Mouse (Mus musculus) midbrain, embryonic 12.5 days (tissue): ENCODE data around the gene Sox5. TPM values are rescaled to one million over a fixed set of nuclear protein-coding genes. Genes with fewer than 3 reads are reported as not detected.
A peak's percentile ranks its signal among the peaks of the same experiment; 100 is the strongest.

Experiments used
- ATAC-seq: fragments of 200-750 bp; cut with Nextera tagmentation; 2 replicates; pipeline ENCODE4 v1.8.0; 2017; ENCODE audit warnings: low read depth, moderate TSS enrichment, moderate library complexity; ENCODE audit not compliant: low FRiP score
- H3K27ac ChIP-seq: fragments of 300-500 bp; sonication (generic); replicated peaks from 2 replicates; pipeline ENCODE4 v1.5.1; 2016; ENCODE audit warnings: mild to moderate bottlenecking
- H3K27me3 ChIP-seq: fragments of 300-500 bp; sonication (generic); 2 replicates; pipeline ENCODE4 v1.6.1; 2016; ENCODE audit warnings: mild to moderate bottlenecking
- H3K36me3 ChIP-seq: fragments of 300-500 bp; sonication (generic); 2 replicates; pipeline ENCODE4 v1.6.1; 2016
- H3K4me1 ChIP-seq: fragments of 300-500 bp; sonication (generic); 2 replicates; pipeline ENCODE4 v1.6.1; 2016
- H3K4me2 ChIP-seq: fragments of 300-500 bp; sonication (generic); replicated peaks from 2 replicates; pipeline ENCODE4 v1.6.1; 2016; ENCODE audit warnings: mild to moderate bottlenecking, moderate library complexity
- H3K4me3 ChIP-seq: fragments of 300-500 bp; sonication (generic); 2 replicates; pipeline ENCODE4 v1.5.1; 2016; ENCODE audit warnings: mild to moderate bottlenecking
- H3K9ac ChIP-seq: fragments of 300-500 bp; sonication (generic); replicated peaks from 2 replicates; pipeline ENCODE4 v1.6.1; 2016; ENCODE audit warnings: mild to moderate bottlenecking, moderate library complexity
- H3K9me3 ChIP-seq: fragments of 300-500 bp; sonication (generic); 2 replicates; pipeline ENCODE4 v1.6.1; 2016; ENCODE audit warnings: mild to moderate bottlenecking
- WGBS: fragments of 180-500 bp; shearing (Covaris S2); methylation state at CpG from one replicate; pipeline ENCODE4 v1.1.7; 2016; 5-methylcytosine and 5-hydroxymethylcytosine counted together
- polyA plus RNA-seq: library from polyadenylated mRNA; unstranded; fragments of >200 nt; fragmentation: Nextera tagmentation; extraction: Ambion mirVana; gene quantifications from 2 replicates; pipeline ENCODE4 v1.2.1, GENCODE M21; 2016

Sox5 gene
- polyA plus RNA-seq, 1 experiment from 2014 or later = 46.8 TPM

- Histone ChIP-seq H3K9me3 (no peaks in the 10 kb centered on the region), H3K27ac (no peak overlapping the region), H3K4me2 (no peak overlapping the region), H3K4me3 (no peak overlapping the region), H3K27me3 (no peaks in the 10 kb centered on the region), H3K36me3 (no peaks in the 10 kb centered on the region), H3K9ac (no peak overlapping the region), H3K4me1 (peaks cover 13% of the 10 kb centered on the region)
- peak; percentile 44; the same call in 1 of the 2 replicates for ATAC-seq
- WGBS = 8% methylated on average over 5 of the region's 5 CpGs
These were observed 420.3 kb downstream of the Sox5 start for GRCm38 (mm10) chr6:144361267-144362038.

DNA sequence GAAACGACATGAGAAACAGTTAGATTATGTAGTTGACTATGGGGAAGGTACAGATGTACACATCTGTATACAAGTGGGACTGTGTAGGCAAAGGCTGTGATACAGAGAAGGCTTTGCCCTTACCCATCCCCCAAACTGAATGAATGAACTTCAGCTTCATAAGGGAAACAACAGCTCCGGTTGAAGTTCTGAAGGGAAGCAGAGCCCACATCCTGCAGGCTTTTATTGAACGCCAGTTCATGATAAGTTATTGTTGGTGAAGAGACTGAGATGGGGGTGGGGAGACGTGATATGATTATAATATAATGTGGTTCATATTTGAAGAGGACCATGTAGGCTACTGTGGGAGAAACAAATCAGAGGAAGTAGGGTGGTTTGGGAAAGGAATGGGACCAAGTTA lies 424.7 kb downstream of the Sox5 start:
- H3K9ac ChIP-seq = no peak overlapping the region
- no peak overlapping the region for H3K27ac ChIP-seq
- no peak for ATAC-seq
- H3K4me2 ChIP-seq = no peak overlapping the region
- no peaks in the 10 kb centered on the region for H3K27me3 ChIP-seq
- H3K4me1 ChIP-seq = peaks cover 13% of the 10 kb centered on the region
- no peak overlapping the region for H3K4me3 ChIP-seq
- H3K36me3 ChIP-seq = no peaks in the 10 kb centered on the region
- H3K9me3 ChIP-seq = no peaks in the 10 kb centered on the region
- 92% methylated on average over 4 of the region's 4 CpGs for WGBS

DNA sequence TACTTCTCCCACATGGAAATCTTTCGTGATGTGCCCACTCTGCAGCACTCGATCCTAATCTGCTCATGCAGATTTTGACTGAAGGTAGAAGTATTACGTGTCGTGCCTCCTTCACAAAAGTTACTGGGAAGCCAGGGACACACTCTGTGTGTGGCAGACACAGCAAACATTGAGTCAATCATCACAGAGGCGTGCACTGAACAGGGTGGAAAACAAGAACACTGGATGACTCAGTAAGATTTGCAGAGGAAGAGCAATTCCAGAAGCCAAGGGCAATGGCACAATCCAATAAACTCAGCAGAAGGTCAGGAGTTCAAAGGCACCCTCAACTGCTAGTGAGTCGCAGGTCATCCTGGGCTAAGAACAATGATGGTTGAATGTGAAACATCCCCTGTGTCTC lies 430.7 kb downstream of the Sox5 start:
- H3K4me1 ChIP-seq = no peaks in the 10 kb centered on the region
- no peaks in the 10 kb centered on the region for H3K27me3 ChIP-seq
- 86% methylated on average over 6 of the region's 6 CpGs for WGBS
- H3K4me3 ChIP-seq = no peak overlapping the region
- H3K9me3 ChIP-seq = no peaks in the 10 kb centered on the region
- H3K36me3 ChIP-seq = no peaks in the 10 kb centered on the region
- H3K27ac ChIP-seq = no peak overlapping the region
- no peak overlapping the region for H3K4me2 ChIP-seq
- no peak overlapping the region for H3K9ac ChIP-seq
- no peak for ATAC-seq

- Histone ChIP-seq H3K4me3 (no peak overlapping the region), H3K27ac (no peak overlapping the region), H3K9me3 (peaks cover 8% of the 10 kb centered on the region; the same call in 1 of the 2 replicates), H3K4me2 (no peak overlapping the region), H3K36me3 (no peaks in the 10 kb centered on the region), H3K4me1 (peaks cover under 1% of the 10 kb centered on the region; the same call in 1 of the 2 replicates), H3K27me3 (no peaks in the 10 kb centered on the region; the same call in 1 of the 2 replicates), H3K9ac (no peak overlapping the region)
- no peak for ATAC-seq
- 78% methylated on average over 11 of the region's 11 CpGs for WGBS
These were observed 438.4 kb downstream of the Sox5 start for GRCm38 (mm10) chr6:144343338-144343737.

- Histone ChIP-seq H3K4me1 (peaks cover 18% of the 10 kb centered on the region), H3K27me3 (peaks cover 5% of the 10 kb centered on the region; the same call in 1 of the 2 replicates), H3K4me2 (no peak overlapping the region), H3K9me3 (peaks cover 8% of the 10 kb centered on the region; the same call in 1 of the 2 replicates), H3K27ac (no peak overlapping the region), H3K9ac (no peak overlapping the region), H3K36me3 (no peaks in the 10 kb centered on the region), H3K4me3 (no peak overlapping the region)
- WGBS = 100% methylated on average over 3 of the region's 3 CpGs
- ATAC-seq = no peak
These were observed 442.2 kb downstream of the Sox5 start for GRCm38 (mm10) chr6:144339554-144339953.

DNA sequence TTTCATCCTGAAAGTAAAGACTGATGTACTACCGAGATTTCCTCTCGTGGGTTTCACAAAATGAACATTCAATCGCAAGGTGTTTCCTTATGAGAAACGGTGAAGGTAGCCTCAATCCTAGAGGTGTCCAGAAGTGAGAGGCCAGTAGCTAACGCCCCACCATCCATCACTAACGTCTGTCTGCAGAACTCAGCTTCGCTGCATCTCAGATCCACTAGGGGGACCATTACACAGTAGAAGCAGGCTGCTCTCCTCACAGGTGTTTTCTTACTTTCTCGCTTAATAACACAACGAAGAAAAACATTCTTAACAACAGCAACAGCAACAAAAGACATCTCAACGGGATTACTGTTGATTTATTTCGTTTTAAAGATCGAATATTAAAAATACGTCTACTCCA lies 442.8 kb downstream of the Sox5 start:
- Histone ChIP-seq H3K27me3 (peaks cover 5% of the 10 kb centered on the region; the same call in 1 of the 2 replicates), H3K9me3 (peaks cover 8% of the 10 kb centered on the region; the same call in 1 of the 2 replicates), H3K36me3 (no peaks in the 10 kb centered on the region), H3K27ac (no peak overlapping the region), H3K4me2 (no peak overlapping the region), H3K9ac (no peak overlapping the region), H3K4me1 (peaks cover 18% of the 10 kb centered on the region), H3K4me3 (no peak overlapping the region)
- no peak for ATAC-seq
- 72% methylated on average over 13 of the region's 13 CpGs for WGBS

- Histone ChIP-seq H3K27me3 (peaks cover 5% of the 10 kb centered on the region; the same call in 1 of the 2 replicates), H3K36me3 (no peaks in the 10 kb centered on the region), H3K27ac (no peak overlapping the region), H3K4me3 (no peak overlapping the region), H3K4me2 (no peak overlapping the region), H3K4me1 (peaks cover 18% of the 10 kb centered on the region), H3K9ac (no peak overlapping the region), H3K9me3 (peaks cover 8% of the 10 kb centered on the region; the same call in 1 of the 2 replicates)
- 58% methylated on average over 4 of the region's 4 CpGs for WGBS
- no peak for ATAC-seq
These were observed 443.6 kb downstream of the Sox5 start for GRCm38 (mm10) chr6:144338221-144338620.

GRCm38 (mm10) chr6:144337436-144337969 lies 444.3 kb downstream of the Sox5 start:
- peaks cover 8% of the 10 kb centered on the region; the same call in 1 of the 2 replicates for H3K9me3 ChIP-seq
- H3K4me2 ChIP-seq = peak overlapping the region; percentile 21
- no peak overlapping the region for H3K27ac ChIP-seq
- peaks cover 5% of the 10 kb centered on the region; the same call in 1 of the 2 replicates for H3K27me3 ChIP-seq
- H3K4me1 ChIP-seq = peaks cover 18% of the 10 kb centered on the region
- H3K4me3 ChIP-seq = no peak overlapping the region
- WGBS = 6% methylated on average over 14 of the region's 14 CpGs
- H3K36me3 ChIP-seq = no peaks in the 10 kb centered on the region
- 0 out of 2 replicates have a peak, but pooled peaks have one; percentile 68 for ATAC-seq
- no peak overlapping the region for H3K9ac ChIP-seq

- Histone ChIP-seq H3K36me3 (no peaks in the 10 kb centered on the region), H3K27me3 (peaks cover 5% of the 10 kb centered on the region; the same call in 1 of the 2 replicates), H3K9ac (no peak overlapping the region), H3K4me1 (peaks cover 18% of the 10 kb centered on the region), H3K4me3 (no peak overlapping the region), H3K9me3 (peaks cover 8% of the 10 kb centered on the region; the same call in 1 of the 2 replicates), H3K4me2 (no peak overlapping the region), H3K27ac (no peak overlapping the region)
- WGBS = 85% methylated on average over 4 of the region's 4 CpGs
- no peak for ATAC-seq
These were observed 445.0 kb downstream of the Sox5 start for GRCm38 (mm10) chr6:144336789-144337188.

DNA sequence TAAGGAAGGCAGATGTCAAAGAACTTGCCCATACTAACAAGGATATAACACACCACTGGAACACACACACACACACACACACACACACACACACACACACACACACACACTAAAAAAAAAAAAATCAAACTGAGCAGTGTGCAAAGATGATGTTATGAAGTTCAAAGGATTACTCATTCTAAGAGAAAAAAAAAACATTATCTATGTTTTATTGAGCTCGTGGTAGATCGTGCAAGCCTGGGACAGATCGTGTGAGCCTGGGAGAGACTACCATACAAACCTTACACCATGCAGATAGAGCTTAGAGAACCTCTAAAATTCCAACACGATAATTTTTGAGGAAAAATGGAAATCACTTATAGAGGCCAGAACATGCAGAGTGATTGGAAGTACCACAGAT lies 448.6 kb downstream of the Sox5 start:
- Histone ChIP-seq H3K9me3 (no peaks in the 10 kb centered on the region), H3K4me1 (peaks cover 15% of the 10 kb centered on the region), H3K9ac (no peak overlapping the region), H3K36me3 (no peaks in the 10 kb centered on the region), H3K27ac (no peak overlapping the region), H3K4me2 (no peak overlapping the region), H3K27me3 (peaks cover 5% of the 10 kb centered on the region; the same call in 1 of the 2 replicates), H3K4me3 (no peak overlapping the region)
- no peak for ATAC-seq
- 93% methylated on average over 4 of the region's 4 CpGs for WGBS

GRCm38 (mm10) chr6:144332027-144332426 lies 449.8 kb downstream of the Sox5 start:
- Histone ChIP-seq H3K36me3 (no peaks in the 10 kb centered on the region), H3K4me3 (no peak overlapping the region), H3K27me3 (peaks cover 5% of the 10 kb centered on the region; the same call in 1 of the 2 replicates), H3K27ac (no peak overlapping the region), H3K9me3 (no peaks in the 10 kb centered on the region), H3K4me2 (no peak overlapping the region), H3K4me1 (0 out of 2 replicates have a peak, but pooled peaks cover 4% of the 10 kb centered on the region), H3K9ac (no peak overlapping the region)
- no peak for ATAC-seq
- 79% methylated on average over 4 of the region's 4 CpGs for WGBS

DNA sequence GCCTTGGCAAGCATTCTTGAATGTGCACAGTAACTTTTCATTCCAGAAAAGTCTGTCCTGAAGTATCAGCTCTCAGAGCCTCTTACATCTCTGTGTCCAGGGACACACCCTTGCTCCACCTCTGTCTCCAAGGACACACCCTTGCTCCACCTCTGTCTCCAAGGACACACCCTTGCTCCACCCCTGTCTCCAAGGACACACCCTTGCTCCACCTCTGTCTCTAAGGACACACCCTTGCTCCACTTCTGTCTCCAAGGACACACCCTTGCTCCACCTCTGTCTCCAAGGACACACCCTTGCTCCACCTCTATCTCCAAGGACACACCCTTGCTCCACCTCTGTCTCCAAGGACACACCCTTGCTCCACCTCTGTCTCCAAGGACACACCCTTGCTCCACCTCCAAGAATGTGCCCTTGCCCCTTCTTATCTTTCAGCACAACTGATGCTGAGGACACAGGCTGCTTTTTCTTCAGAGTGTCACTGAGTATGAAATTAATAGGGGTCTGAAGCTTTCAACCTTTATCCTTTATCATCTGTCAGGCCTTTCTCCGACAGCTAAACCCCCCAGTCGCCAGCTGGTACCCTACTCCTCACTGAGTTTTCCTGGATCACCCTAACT lies 452.4 kb downstream of the Sox5 start:
- Histone ChIP-seq H3K4me1 (0 out of 2 replicates have a peak, but pooled peaks cover 2% of the 10 kb centered on the region), H3K4me2 (no peak overlapping the region), H3K9me3 (no peaks in the 10 kb centered on the region), H3K27me3 (no peaks in the 10 kb centered on the region), H3K36me3 (no peaks in the 10 kb centered on the region), H3K4me3 (no peak overlapping the region), H3K27ac (no peak overlapping the region), H3K9ac (no peak overlapping the region)
- ATAC-seq = no peak
- 64% methylated on average over 2 of the region's 2 CpGs for WGBS
